Mouse (Mus musculus) CD4-positive, CD25-positive, alpha-beta regulatory T cell, adult 9 weeks (primary cell): ENCODE data around the gene Pdhb. TPM values are rescaled to one million over a fixed set of nuclear protein-coding genes. Genes with fewer than 3 reads are reported as not detected.

Experiments
- polyA plus RNA-seq: library from polyadenylated mRNA; unstranded; fragments of 100-300 nt; shearing (Covaris generic); gene quantifications from one replicate; pipeline ENCODE4 v1.2.1, GENCODE M21; 2017

The Pdhb gene
- 185 TPM for polyA plus RNA-seq

GRCm38 (mm10) chr14:8172507-8173410, at the start of gene Pdhb:
TSS of gene Pdhb (minus strand) at chr14:8173025.

GRCm38 (mm10) chr14:8213803-8214224, 41.0 kb upstream of the Pdhb start, which contains the start of gene Kctd6:
TSS of gene Kctd6 (plus strand) at chr14:8214140.

Other genes with a start within 250 kb of the Pdhb start
- not detected for gene Gm45521, start 215.7 kb downstream of the Pdhb start, polyA plus RNA-seq
- 1.1 TPM for gene Dnase1l3, start 178.5 kb downstream of the Pdhb start, polyA plus RNA-seq
- 37.9 TPM for gene Abhd6, start 170.1 kb downstream of the Pdhb start, polyA plus RNA-seq
- gene Rpp14, start 92.7 kb downstream of the Pdhb start, polyA plus RNA-seq = 60.2 TPM
- 26.1 TPM for gene Pxk, start 74.8 kb downstream of the Pdhb start, polyA plus RNA-seq
- 1.4 TPM for gene Kctd6, start 41.1 kb upstream of the Pdhb start, polyA plus RNA-seq
- not detected for gene Acox2, start 86.3 kb upstream of the Pdhb start, polyA plus RNA-seq
- gene Fam107a, start 145.0 kb upstream of the Pdhb start, polyA plus RNA-seq = not detected
- gene Oit1, start 205.7 kb upstream of the Pdhb start, polyA plus RNA-seq = not detected